Mouse (Mus musculus) megakaryocyte, embryonic 14.5 days (primary cell): Measurements from ENCODE around the gene Zfp983. TPM values are rescaled to one million over a fixed set of nuclear protein-coding genes. Genes with fewer than 3 reads are reported as not detected.
A peak's percentile ranks its signal among the peaks of the same experiment; 100 is the strongest.
"Not testable (repeated sequence)": the region's sequence is repeated elsewhere in the genome, so short reads cannot be mapped to it uniquely, and the experiment has no call there.

ENCODE experiments used
- H3K27me3 ChIP-seq: replicated peaks from 2 replicates; pipeline ENCODE3; 2012; ENCODE audit warnings: inconsistent platforms
- H3K36me3 ChIP-seq: replicated peaks from 2 replicates; pipeline ENCODE3; 2012; ENCODE audit warnings: low read length, inconsistent platforms, mixed read lengths
- H3K4me1 ChIP-seq: 2 replicates; pipeline ENCODE4 v1.6.1; 2012; ENCODE audit warnings: inconsistent platforms
- H3K4me3 ChIP-seq: replicated peaks from 2 replicates; pipeline ENCODE3; 2012; ENCODE audit warnings: moderate library complexity, mild to moderate bottlenecking, inconsistent platforms
- H3K9me3 ChIP-seq: 2 replicates; pipeline ENCODE4 v1.6.1; 2012; ENCODE audit warnings: inconsistent platforms
- FLI1 ChIP-seq: IDR thresholded peaks from 2 replicates; pipeline ENCODE4 v1.6.1; 2012; ENCODE audit warnings: low read length, inconsistent platforms, mixed read lengths
- GATA1 ChIP-seq: IDR thresholded peaks from 3 replicates; pipeline ENCODE4 v1.6.1; 2012; ENCODE audit warnings: mixed read lengths, low read length, inconsistent platforms, borderline replicate concordance
- polyA plus RNA-seq: library from polyadenylated mRNA; stranded (reverse); fragments of >175 nt; gene quantifications from 2 replicates; pipeline ENCODE4 v1.2.3, GENCODE M21; 2012; ENCODE audit warnings: low replicate concordance; ENCODE audit not compliant: insufficient read depth

Zfp983 gene
- 0.17 TPM in 1 of 2 replicates, not detected in the other for polyA plus RNA-seq

DNA sequence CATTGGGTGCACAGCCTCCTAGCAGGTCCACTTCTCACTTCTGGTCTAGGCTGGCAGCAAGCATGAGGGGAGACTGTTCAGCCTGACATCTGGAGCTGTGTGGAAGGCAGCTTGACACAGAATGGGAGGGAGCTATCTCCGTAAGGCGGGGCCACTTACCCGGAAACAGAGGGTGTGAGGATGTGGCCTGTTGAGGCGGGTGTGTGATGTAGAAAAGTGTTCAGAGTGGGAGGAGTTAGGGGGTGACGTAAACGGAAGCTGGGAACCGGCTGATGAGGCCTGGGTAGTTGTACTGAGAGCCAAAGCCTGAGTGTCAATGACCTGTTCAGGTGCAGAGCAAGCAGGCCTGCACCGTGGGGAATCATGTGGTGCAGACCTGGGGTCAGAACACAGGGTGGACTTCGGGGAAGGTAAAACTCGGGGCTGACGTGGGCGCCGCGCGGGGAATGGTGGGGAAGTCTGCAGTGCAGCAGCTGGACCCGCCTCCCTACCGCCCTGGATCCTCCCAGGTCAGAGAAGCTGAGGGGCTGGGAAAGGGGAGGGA is at the start of gene Zfp983:
Zfp983 (plus strand) TSS at position 261 of the 544 bp plus-strand sequence.
- H3K36me3 ChIP-seq, result peaks cover 14% of the 10 kb centered on the region
- not testable (repeated sequence) for H3K27me3 ChIP-seq, H3K9me3 ChIP-seq
- H3K4me3 ChIP-seq, result peak within 1 kb of the TSS; percentile 91
- peaks cover 32% of the 10 kb centered on the region for H3K4me1 ChIP-seq

DNA sequence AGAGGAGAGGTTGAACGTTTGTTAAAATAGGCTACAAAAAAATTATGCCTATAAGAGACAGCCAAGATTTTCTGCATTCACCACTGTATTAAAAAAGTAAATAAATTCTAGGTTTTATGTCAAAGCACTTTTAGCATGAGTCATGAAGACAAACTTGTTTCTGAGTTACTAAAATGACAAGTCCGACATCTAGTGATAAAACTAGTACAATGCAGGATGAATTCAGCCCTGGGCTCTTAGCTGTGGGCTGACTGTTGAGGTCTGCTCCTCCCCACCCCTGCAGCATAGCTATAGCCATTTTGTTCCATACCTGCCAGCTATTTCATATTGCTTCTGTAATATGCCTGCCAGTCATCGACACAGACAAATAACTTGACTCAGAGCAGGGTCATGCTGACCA is 34.1 kb upstream of the Zfp983 start:
- 0 out of 2 replicates have a peak, but pooled peaks cover 6% of the 10 kb centered on the region for H3K4me1 ChIP-seq
- no peak for TF ChIP-seq GATA1
- no peak overlapping the region for H3K4me3 ChIP-seq
- peaks cover 26% of the 10 kb centered on the region for H3K9me3 ChIP-seq
- H3K27me3 ChIP-seq, result peaks cover 2% of the 10 kb centered on the region
- no peaks in the 10 kb centered on the region for H3K36me3 ChIP-seq

DNA sequence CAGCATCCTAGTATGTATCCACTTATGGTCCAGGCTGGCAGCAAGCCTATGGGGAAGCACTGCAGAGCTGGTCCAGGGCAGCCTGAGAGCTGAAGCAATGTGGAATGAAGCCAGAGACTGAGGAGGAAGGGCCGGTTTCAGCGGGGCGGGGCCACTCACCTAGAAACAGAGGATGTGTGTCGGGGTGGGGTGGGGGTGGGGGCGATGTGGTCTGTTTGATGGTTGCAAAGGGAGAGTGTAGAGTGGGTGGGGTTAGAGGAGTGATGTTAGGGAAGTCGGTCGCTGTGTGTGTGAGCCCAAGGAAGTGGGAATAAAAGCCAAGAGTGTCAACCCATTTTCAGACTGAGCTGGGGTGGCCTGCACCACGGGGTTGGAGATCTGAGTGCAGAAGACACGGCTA is 33.1 kb upstream of the Zfp983 start:
- Histone ChIP-seq H3K9me3 (peaks cover 26% of the 10 kb centered on the region), H3K36me3 (no peaks in the 10 kb centered on the region), H3K4me1 (0 out of 2 replicates have a peak, but pooled peaks cover 6% of the 10 kb centered on the region), H3K4me3 (peak overlapping the region; percentile 12), H3K27me3 (peaks cover 2% of the 10 kb centered on the region)
- no peak for TF ChIP-seq GATA1
- TF ChIP-seq FLI1, result no peak

DNA sequence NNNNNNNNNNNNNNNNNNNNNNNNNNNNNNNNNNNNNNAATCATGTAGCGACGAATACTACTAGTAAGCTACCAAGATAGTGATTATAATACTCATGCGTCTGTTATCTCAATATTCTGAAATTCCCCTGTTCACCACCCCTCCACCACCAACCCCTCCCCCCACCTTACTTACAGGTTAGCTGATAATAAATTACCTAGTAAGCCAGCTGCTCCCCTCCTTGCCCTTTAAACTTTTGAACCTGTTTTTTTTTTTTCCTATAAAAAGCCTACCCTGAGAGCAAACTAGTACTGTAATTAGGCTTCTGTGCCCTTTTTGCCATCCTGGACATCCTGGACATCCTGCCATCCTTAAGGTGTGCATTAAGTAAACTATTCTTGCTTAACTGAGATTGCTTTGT is 26.8 kb upstream of the Zfp983 start:
- no peaks in the 10 kb centered on the region for H3K9me3 ChIP-seq
- H3K27me3 ChIP-seq, result no peaks in the 10 kb centered on the region
- no peaks in the 10 kb centered on the region for H3K4me1 ChIP-seq
- no peaks in the 10 kb centered on the region for H3K36me3 ChIP-seq
- TF ChIP-seq FLI1 (no peak), GATA1 (no peak)
- no peak overlapping the region for H3K4me3 ChIP-seq

DNA sequence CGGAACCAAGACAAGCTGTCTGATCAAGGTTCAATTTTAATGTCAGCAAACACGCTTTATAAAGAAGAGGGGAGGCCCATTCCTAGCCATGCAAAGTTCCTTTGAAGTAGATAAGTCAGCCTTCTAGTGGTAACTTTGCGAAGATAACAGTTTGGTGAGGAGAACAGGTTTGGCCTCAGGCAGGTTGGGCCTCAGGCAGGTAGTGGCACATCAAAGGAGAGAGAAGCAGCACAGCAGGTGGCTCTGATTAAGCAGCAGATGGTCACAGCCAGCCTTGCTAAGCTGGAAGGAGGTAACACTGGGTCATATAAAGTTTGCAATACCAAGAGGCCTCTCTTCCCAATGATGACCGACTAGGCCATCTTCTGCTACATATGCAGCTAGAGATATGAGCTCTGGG is 14.7 kb upstream of the Zfp983 start:
- peaks cover 28% of the 10 kb centered on the region for H3K9me3 ChIP-seq
- H3K4me3 ChIP-seq, H3K36me3 ChIP-seq, H3K27me3 ChIP-seq, H3K4me1 ChIP-seq: not testable (repeated sequence)

DNA sequence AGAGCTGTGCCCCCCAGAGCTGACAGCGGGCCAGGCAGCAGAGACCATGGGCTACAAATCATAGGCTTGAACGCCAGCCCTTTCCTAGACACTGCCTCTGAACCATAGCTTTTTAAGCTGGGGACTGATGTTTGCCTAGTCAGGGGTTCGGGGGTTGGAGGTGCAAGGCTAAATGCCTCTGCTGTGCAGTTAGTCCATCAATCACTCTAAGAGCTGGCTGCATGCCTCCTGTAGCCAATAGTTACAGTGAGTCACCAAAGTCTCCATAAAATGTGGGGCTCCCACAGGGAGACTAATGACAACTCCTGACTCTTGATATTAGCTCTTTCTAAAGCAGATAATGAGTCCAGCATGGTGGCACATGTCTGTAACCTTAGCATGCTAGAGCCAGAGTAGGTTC is 1.6 kb upstream of the Zfp983 start:
- peaks cover 4% of the 10 kb centered on the region; the same call in 1 of the 2 replicates for H3K9me3 ChIP-seq
- peaks cover 32% of the 10 kb centered on the region for H3K4me1 ChIP-seq
- TF ChIP-seq FLI1 (no peak), GATA1 (no peak)
- no peak overlapping the region for H3K4me3 ChIP-seq
- H3K27me3 ChIP-seq, result no peaks in the 10 kb centered on the region
- peaks cover 9% of the 10 kb centered on the region for H3K36me3 ChIP-seq

DNA sequence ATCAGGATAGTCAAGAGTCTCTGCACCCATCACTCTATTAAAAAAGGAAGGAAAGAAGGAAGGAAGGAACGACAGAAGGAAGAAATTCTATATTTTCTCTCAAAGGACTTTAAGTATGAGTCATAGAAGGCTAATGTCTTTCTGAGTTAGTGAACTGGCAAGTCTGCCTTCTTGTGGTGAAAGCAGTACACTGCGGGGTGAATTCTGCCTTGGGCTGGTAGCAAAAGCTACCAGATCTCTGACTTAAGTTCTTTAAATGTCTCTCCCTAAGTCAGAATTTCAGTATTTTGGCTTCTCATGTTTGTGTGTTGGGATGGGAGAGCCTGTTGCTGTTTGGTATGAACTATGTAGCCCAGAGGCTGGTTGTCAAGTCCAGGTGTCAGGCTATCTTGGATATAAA is 488 bp upstream of the Zfp983 start:
- H3K4me3 ChIP-seq, result peak overlapping the region; percentile 89
- H3K27me3 ChIP-seq, result no peaks in the 10 kb centered on the region
- H3K36me3 ChIP-seq, result peaks cover 10% of the 10 kb centered on the region
- TF ChIP-seq FLI1 (no peak), GATA1 (no peak)
- peaks cover 4% of the 10 kb centered on the region; the same call in 1 of the 2 replicates for H3K9me3 ChIP-seq
- H3K4me1 ChIP-seq, result peaks cover 32% of the 10 kb centered on the region

DNA sequence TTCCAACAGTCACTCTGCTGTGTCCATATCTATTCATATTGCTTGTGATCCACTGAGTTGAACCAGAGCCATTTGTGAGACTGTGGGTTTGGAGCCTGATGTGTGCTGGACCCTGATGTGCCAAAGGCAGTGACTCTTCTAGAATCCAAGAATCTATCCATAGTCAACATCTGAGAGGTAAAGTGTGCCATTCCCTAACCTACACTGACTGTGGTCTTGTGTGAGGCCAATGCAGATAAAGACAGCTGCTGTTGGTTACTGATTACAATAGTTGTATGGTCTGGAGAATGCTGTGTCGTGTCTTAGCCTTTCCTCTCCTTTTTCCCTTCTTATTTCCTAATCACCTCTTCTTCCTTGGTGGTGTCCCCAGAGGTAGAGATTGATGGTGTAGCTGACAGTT is 28.4 kb downstream of the Zfp983 start:
- not testable (repeated sequence) for H3K4me1 ChIP-seq, H3K9me3 ChIP-seq, H3K27me3 ChIP-seq, H3K4me3 ChIP-seq
- H3K36me3 ChIP-seq, result peaks cover 13% of the 10 kb centered on the region

DNA sequence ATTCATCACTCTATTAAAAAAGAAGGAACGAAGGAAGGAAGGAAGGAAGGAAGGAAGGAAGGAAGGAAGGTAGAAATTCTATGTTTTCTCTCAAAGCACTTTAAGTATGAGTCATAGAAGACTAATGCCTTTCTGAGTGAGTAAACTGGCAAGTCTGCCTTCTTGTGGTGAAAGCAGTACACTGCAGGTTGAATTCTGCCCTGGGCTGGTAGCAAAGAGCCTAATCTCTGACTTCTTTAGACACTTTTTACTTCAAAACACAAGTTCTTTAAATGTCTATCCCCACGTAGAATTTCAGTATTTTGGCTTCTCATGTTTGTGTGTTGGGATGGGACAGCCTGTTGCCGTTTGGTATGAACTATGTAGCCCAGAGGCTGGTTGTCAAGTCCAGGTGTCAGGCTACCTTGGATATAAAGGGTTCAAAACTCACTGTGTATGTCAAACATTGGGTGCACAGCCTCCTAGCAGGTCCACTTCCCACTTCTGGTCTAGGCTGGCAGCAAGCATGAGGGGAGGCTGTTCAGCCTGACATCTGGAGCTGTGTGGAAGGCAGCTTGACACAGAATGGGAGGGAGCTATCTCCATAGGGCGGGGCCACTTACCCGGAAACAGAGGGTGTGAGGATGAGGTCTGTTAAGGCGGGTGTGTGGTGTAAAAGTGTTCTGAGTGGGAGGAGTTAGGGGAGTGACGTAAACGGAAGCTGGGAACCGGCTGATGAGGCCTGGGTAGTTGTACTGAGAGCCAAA is 29.0 kb downstream of the Zfp983 start:
- H3K9me3 ChIP-seq, result no peaks in the 10 kb centered on the region
- no peaks in the 10 kb centered on the region for H3K27me3 ChIP-seq
- H3K4me1 ChIP-seq, result peaks cover 8% of the 10 kb centered on the region
- peaks cover 18% of the 10 kb centered on the region for H3K36me3 ChIP-seq
- H3K4me3 ChIP-seq, result peak overlapping the region; percentile 89
- no peak for TF ChIP-seq FLI1
- no peak for TF ChIP-seq GATA1

DNA sequence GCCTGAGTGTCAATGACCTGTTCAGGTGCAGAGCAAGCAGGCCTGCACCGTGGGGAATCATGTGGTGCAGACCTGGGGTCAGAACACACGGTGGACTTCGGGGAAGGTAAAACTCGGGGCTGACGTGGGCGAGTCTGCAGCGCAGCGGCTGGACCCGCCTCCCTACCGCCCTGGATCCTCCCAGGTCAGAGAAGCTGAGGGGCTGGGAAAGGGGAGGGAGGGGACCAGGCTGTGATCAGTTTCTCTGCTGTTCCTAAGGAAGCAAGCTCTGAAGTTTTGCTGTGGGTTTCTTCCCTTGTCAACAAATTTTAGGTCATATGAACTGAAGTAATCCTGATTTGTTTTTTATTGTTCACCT is 29.6 kb downstream of the Zfp983 start:
- not testable (repeated sequence) for H3K27me3 ChIP-seq, H3K4me1 ChIP-seq, H3K9me3 ChIP-seq
- H3K36me3 ChIP-seq, result peaks cover 24% of the 10 kb centered on the region
- H3K4me3 ChIP-seq, result peak overlapping the region; percentile 90

DNA sequence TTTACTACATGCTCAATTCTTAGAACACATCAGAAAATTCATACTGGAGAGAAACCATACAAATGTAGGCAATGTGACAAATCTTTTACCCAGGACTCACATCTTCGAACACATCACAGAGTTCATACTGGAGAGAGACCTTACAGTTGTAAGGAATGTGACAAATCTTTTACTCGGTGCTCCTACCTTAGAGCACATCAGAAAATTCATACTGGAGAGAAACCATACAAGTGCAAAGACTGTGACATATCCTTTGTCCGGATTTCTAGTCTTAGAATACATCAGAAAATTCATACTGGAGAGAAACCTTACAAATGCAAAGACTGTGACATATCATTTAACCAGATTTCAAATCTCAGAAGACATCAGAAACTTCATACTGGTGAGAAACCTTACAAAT is 41.1 kb downstream of the Zfp983 start, which contains the start of gene Gm10226:
Gm10226 (plus strand) TSS at position 301 of the 400 bp plus-strand sequence.
- Histone ChIP-seq H3K36me3 (peaks cover 53% of the 10 kb centered on the region), H3K9me3 (no peaks in the 10 kb centered on the region), H3K27me3 (no peaks in the 10 kb centered on the region), H3K4me1 (no peaks in the 10 kb centered on the region), H3K4me3 (no peak within 1 kb of the TSS)
- TF ChIP-seq GATA1 (no peak), FLI1 (no peak)
